Mouse (Mus musculus) Patski (cell line): ENCODE results near the gene Acsf3. TPM values are rescaled to one million over a fixed set of nuclear protein-coding genes. Genes with fewer than 3 reads are reported as not detected.

Source experiments
- ATAC-seq: fragments of 100-300 bp; one replicate; pipeline ENCODE4 v1.8.0; 2021
- CTCF ChIA-PET: fragments of 350-600 bp; sonication (Branson Sonifier 250); formaldehyde crosslinking; loops from one replicate; lab custom pipeline; 2022; ENCODE audit warnings: inconsistent platforms; lab: Charles Lee
- POLR2A ChIA-PET: fragments of 350-600 bp; sonication (Branson Sonifier 250); formaldehyde crosslinking; loops from one replicate; lab custom pipeline; 2022; ENCODE audit warnings: antibody characterized with exemption, inconsistent platforms; lab: Charles Lee
- DNase-seq: peaks from one replicate; pipeline ENCODE4 v3.0.0-alpha.2; 2011; ENCODE audit warnings: low read depth, low spot score
- H3K27me3 ChIP-seq: fragments of 371-371 bp; one replicate; pipeline ENCODE4 v1.5.1; 2021
- CTCF ChIP-seq: fragments of 100-300 bp; IDR thresholded peaks from one replicate; pipeline ENCODE4 v1.5.1; 2021
- in situ Hi-C: fragments of 300-500 bp; cut with MboI; formaldehyde crosslinking; loops from 3 replicates; pipeline ENCODE4 v1.11.1; 2018; ENCODE audit warnings: low pct_unique_long_range_greater_than_20kb, mixed read lengths
- polyA plus RNA-seq: library from polyadenylated mRNA; unstranded; gene quantifications from one replicate; pipeline ENCODE4 v1.2.3, GENCODE M21; 2021

Gene Acsf3
- polyA plus RNA-seq, 1 experiment from 2014 or later, result 25.5 TPM

DNA sequence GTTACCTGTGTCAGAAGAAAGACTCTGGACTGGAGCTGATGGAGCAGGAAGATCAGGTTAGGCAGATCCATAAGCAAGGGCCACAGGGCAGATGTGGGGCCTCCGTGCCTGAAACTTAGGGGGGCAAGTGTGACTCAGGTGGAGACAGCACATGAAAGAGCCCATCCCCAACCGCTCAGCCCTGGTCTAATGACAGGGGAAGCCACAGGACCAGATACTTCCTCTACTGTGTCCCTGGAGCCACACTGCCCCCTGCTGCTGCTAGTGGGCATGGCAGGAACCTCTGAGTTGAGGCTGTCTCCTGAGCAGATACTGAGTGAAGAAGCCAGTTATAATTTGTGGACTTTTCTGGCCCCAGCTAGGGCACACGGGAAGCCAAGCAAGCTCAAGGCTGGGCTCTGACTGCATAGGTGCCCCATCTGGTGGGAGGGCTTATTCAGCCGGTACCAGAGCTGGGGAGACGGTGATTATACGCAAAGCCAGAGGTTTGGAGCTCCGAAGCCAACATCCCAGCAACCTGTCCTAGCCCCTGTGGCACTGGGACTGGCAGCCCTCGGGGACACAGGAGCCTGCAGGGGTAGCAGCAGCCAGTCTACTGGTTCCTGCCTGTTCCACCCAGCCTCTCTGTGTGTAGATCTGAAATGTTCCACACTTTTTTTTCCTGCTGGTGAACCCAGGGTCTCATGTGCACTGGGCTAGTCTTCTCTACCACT is 55.2 kb downstream of the Acsf3 start:
- no peak for TF ChIP-seq CTCF
- peak; percentile 51 for ATAC-seq
- ChIA-PET POLR2A (no interaction called here), CTCF (interaction anchor here (0.8 to 1.5 kb wide), 4 partner anchors 13 to 277 kb away, joined by 3 to 10 read pairs (median 4); partner anchors contain the start of gene Pabpn1l)
- DNase-seq, result no peak
- H3K27me3 ChIP-seq, result no peaks in the 10 kb centered on the region
- in situ Hi-C loops, result loop anchor here (5.0 to 10.0 kb wide), 5 partner anchors 153 to 362 kb away; partner anchors contain the start of genes Rpl13 and Spg7

DNA sequence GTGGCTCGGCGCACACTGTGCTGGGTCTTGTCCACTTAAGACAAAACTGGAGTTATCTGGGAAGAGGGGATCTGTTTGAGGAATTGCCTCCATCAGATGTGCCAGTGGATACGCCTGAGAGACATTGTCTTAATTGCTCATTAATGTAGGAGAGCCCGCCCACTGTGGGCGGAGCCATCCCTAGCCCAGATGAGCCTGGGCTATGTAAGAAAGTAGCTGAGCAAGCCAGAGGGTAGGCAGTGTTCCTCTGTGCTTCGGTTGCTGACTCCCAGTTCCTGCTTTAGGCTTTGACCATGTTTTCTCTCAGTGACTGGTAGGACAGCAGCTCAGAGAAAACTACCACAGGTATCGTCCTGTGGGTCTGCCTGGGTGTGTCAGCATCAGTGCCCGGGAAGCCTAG is 59.1 kb downstream of the Acsf3 start:
- in situ Hi-C loops, result loop anchor here (5.0 to 10.0 kb wide), 5 partner anchors 157 to 358 kb away; partner anchors contain the start of genes Rpl13 and Spg7

DNA sequence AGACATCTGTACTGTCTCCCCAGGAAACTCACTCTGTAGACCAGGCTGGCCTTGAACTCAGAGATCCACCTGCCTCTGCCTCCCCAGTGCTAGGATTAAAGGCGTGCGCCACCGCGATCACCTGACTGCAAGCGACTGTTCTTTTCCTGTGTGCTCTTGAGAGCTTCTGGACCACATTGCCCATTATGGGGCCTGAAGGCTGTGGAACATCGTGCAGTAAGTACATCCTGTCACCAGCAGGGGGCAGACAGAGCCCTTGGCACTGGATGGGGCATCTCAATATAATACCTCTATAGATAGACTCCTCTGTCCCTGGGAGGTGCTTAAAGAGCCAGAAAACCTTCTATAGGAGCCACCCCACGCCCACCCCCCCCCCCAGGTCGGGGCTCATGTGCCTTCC is 59.7 kb downstream of the Acsf3 start:
- in situ Hi-C loops, result loop anchor here (5.0 to 10.0 kb wide), 5 partner anchors 158 to 357 kb away; partner anchors contain the start of genes Rpl13 and Spg7
- DNase-seq (peak; percentile 43), ATAC-seq (peak; percentile 54)
- POLR2A ChIA-PET, result no interaction called here
- TF ChIP-seq CTCF, result no peak
- H3K27me3 ChIP-seq, result no peaks in the 10 kb centered on the region
- CTCF ChIA-PET, result interaction anchor here (0.6 to 1.8 kb wide), 4 partner anchors 30 to 266 kb away, joined by 3 to 8 read pairs (median 3); no protein-coding TSS in a partner anchor

More for the DNA sequence above, 59.1 kb downstream of the Acsf3 start:
- POLR2A ChIA-PET, result no interaction called here
- CTCF ChIA-PET, result interaction anchor here (0.6 to 1.8 kb wide), 4 partner anchors 30 to 266 kb away, joined by 3 to 8 read pairs (median 3); no protein-coding TSS in a partner anchor
- H3K27me3 ChIP-seq, result no peaks in the 10 kb centered on the region
- DNase-seq, result no peak
- no peak for TF ChIP-seq CTCF
- ATAC-seq, result no peak

DNA sequence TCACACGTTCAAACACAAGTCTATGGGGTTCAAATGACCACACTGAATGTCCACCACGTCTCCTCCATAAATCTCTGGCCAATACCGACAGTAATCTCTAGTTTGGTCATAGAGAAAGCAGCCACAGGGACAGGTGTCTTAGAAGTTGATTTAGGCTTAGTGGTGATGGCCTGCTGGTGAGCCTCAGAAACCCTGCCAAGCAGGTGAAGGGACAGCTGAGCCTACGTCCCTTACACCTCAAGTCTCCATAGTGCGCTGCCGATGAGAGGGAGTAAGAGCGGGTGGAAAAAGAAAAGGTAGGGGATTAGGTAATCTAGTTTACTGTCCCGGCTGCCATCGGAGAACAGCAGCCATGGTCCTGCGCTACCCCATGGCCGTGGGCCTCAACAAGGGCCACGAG is 60.9 kb downstream of the Acsf3 start:
- H3K27me3 ChIP-seq, result peaks cover 4% of the 10 kb centered on the region
- DNase-seq (no peak), ATAC-seq (no peak)
- in situ Hi-C loops, result loop anchor here (10.0 kb wide), 1 partner anchor 229 kb away; the partner anchor contains the start of gene Spg7
- CTCF ChIA-PET, result interaction anchor here (1.6 to 1.8 kb wide), 2 partner anchors 32 to 264 kb away, joined by 3 to 8 read pairs; no protein-coding TSS in a partner anchor
- no peak for TF ChIP-seq CTCF
- POLR2A ChIA-PET, result no interaction called here

DNA sequence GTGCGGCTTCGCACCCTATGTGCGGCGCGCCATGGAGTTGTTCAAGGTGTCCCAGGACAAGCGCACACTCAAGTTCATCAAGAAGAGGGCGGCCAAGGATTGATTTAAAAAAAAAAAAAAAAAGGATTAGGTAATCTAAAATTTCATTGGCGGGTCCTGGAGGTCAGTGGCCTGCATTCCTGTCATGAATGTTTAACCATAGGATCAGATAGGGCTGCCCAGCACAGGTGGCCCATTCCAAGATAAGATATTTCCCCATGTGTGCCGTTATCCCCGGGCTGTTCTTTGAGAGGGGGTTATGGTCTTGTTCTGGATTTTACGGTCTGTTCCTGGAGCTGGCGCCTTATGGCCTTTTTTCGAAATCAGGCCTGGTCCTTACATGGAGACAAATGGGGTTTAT is 61.4 kb downstream of the Acsf3 start:
- peaks cover 4% of the 10 kb centered on the region for H3K27me3 ChIP-seq
- no peak for ATAC-seq
- DNase-seq, result no peak
- ChIA-PET POLR2A (no interaction called here), CTCF (no interaction called here)
- in situ Hi-C loops, result loop anchor here (10.0 kb wide), 1 partner anchor 228 kb away; the partner anchor contains the start of gene Spg7
- TF ChIP-seq CTCF, result no peak

DNA sequence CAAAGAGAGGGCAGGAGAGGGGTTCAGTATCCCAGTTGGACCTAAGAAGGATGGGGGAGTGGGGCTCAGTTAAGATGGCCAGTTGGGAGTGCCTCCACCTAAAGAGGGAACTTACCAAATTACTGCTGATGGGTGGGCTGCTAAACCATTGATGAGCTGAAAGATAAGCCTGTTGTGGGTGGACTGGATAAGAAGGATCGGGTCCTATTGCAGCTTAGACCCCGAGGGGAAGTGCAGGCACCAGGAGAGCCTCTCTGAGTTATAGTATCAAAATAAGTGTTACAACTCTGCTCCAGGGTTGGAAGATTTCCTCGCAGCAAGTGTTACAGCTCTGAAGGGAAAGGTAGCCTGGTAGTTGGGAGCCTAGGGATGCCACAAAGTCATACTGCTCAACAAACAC is 68.9 kb downstream of the Acsf3 start:
- in situ Hi-C loops, result no loop called here
- ChIA-PET POLR2A (interaction anchor here (0.7 to 0.9 kb wide), 2 partner anchors 13 to 292 kb away, joined by 3 read pairs; no protein-coding TSS in a partner anchor), CTCF (interaction anchor here (1.3 kb wide), 1 partner anchor 13 kb away, joined by 3 read pairs; no protein-coding TSS in a partner anchor)
- H3K27me3 ChIP-seq, result peaks cover 24% of the 10 kb centered on the region
- no peak for DNase-seq
- ATAC-seq, result no peak
- TF ChIP-seq CTCF, result no peak

DNA sequence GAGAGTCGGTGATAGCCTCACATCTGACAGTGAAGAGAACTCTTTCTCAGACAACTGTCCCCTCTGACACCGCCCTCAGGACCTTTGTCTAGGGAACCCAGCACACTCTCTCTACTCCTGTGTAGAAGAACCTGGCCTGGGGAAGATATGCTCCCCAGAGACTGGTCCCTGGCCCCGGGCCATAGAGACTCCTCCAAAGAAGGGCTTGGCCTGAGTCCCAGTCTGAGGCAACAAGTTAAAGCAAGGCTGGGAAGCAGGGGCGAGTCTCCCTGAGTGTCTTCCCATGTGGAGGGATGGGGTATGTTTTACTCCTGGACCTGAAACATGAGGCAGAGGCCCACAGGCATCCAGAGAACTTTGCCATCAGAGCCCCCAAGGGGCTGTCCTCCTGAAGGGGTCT is 70.4 kb downstream of the Acsf3 start:
- no peak for TF ChIP-seq CTCF
- ChIA-PET POLR2A (no interaction called here), CTCF (no interaction called here)
- H3K27me3 ChIP-seq, result peaks cover 28% of the 10 kb centered on the region
- no peak for DNase-seq
- ATAC-seq, result no peak
- in situ Hi-C loops, result no loop called here

DNA sequence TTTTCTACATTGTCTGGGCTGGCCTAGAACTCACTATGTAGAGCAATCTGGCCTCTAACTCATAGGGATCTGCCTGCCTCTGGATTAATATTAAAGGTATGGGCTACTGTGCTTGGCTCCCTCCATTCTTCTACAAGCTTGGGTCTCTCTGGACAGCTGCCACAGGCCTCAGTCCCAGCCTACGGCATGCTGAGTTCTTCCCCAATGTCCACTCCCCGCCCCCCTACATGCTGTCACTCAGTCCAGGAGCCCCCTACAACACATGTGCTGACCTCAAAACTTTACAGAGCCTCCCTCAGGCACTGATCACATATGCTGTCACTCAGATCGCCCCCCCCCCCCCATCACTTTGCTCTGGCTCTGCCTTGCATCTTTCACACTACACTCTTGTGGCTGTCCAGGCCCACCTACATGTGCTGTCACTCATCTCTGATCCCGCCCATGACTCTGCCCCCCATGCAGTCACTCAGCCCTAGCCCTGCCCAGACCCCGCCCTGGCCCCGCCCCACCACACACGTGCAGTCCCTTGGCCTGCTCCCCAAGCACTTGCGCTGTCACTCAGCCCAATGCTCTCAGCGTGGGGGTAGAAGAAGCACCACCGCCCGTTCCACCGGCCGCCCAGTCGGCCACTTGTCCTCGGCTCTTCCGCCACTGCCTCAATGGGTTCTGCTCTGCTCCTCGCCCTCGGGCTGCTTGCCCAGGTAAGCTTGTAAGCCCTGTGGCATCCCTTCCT is 72.7 kb downstream of the Acsf3 start, which contains the start of gene Cdh15:
Cdh15 (plus strand) TSS at position 138 of the 733 bp plus-strand sequence.
- no peak for DNase-seq
- peaks cover 35% of the 10 kb centered on the region for H3K27me3 ChIP-seq
- no peak for TF ChIP-seq CTCF
- in situ Hi-C loops, result no loop called here
- ChIA-PET CTCF (no interaction called here), POLR2A (no interaction called here)
- ATAC-seq, result no peak

DNA sequence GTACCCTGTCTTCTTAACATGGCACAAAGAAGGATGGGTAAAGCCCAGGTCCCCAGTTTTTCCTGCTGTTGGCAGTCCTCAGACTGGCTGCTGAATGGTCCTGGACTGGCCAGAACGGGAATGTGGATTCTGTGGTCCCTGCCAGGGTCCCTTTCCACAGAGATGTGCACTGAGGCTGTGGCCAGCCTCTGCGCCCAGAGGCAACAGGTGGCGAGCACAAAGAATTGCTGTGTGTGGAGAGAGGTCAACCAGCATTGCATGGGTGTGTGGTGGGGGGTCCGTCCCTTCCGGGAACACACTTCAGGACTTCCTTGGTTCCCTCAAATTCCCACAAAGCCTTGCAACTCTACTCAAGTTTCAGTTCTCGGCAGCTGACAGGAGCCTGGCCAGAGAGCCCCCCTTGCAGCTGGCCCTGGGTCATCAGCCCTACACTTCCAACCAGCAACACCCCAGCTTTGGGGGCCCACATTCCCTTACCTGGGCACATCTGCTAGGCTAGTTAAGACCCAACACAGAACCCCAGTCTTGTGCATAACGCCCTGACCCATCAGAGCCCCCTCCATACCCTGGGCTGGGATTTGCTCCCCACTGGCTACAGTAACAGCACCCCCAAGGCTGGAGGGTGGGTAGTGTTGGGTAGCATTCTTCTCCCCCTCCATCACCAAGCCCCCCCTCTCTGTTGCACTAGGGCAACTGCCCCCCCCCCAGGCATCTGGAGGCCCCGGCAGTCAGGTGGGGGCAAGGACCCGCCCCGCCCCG is 74.0 kb downstream of the Acsf3 start:
- DNase-seq (no peak), ATAC-seq (no peak)
- in situ Hi-C loops, result no loop called here
- no peak for TF ChIP-seq CTCF
- CTCF ChIA-PET, result no interaction called here
- peaks cover 46% of the 10 kb centered on the region for H3K27me3 ChIP-seq
- POLR2A ChIA-PET, result no interaction called here

DNA sequence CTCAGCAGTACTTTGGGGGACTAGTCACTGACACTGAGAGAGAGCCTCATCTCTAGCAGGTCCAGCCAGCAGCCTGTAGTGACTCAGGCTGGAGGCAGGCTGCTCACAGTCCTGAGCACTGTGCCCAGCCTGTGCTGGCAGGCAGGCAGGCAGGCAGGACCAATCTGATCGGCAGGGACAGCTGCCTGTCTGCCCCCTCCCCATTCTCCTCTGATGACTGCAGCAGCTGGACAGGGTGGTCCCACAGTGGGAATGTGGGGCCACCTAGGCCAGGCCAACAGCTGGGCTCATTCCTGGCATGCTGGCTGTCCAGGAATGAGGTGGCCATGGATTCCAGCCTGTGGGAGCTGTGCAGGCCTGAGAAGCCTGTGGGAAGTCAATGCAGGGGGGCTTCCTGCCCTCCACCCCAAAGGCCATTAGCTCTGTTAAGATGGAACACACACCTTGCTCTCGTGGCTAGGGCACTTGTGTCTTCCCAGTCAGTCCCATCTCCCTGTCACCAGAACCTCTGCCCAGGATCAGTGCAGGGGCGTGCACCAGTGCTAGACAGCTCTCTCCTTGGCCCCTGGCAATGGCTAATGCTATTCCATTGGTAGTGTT is 75.5 kb downstream of the Acsf3 start:
- ATAC-seq, result no peak

More for the DNA sequence above, 75.5 kb downstream of the Acsf3 start:
- no peak for TF ChIP-seq CTCF
- ChIA-PET POLR2A (no interaction called here), CTCF (interaction anchor here (0.5 kb wide), 1 partner anchor 8 kb away, joined by 3 read pairs; no protein-coding TSS in a partner anchor)
- H3K27me3 ChIP-seq, result peaks cover 42% of the 10 kb centered on the region
- in situ Hi-C loops, result no loop called here
- no peak for DNase-seq
